Mouse (Mus musculus) spleen, adult 2 months (tissue): ENCODE results near the gene Fam133b. TPM values are rescaled to one million over a fixed set of nuclear protein-coding genes. Genes with fewer than 3 reads are reported as not detected.

Source experiments
- DNase-seq, 2 experiments: peaks; one replicate each; pipeline versions ENCODE4 v3.0.0 to v3.0.0-alpha.2; 2012 to 2021; ENCODE audit warnings: low spot score in 2 of 2, low read depth in 1 of 2
- H3K27ac ChIP-seq: fragments of 200-500 bp; 2 replicates; pipeline ENCODE4 v1.5.1; 2012; ENCODE audit warnings: low read length, inconsistent platforms; ENCODE audit not compliant: insufficient read depth
- H3K27me3 ChIP-seq: fragments of 200-500 bp; 2 replicates; pipeline ENCODE4 v1.6.1; 2012; ENCODE audit warnings: mild to moderate bottlenecking, moderate library complexity, low read length, inconsistent platforms; ENCODE audit not compliant: control insufficient read depth, insufficient read depth
- H3K36me3 ChIP-seq: fragments of 200-500 bp; 2 replicates; pipeline ENCODE4 v1.6.1; 2012; ENCODE audit warnings: mild to moderate bottlenecking, low read length, inconsistent platforms; ENCODE audit not compliant: control insufficient read depth, insufficient read depth
- H3K4me1 ChIP-seq: fragments of 200-500 bp; 2 replicates; pipeline ENCODE4 v1.6.1; 2011; ENCODE audit warnings: inconsistent platforms; ENCODE audit not compliant: control insufficient read depth, insufficient read depth, insufficient read length
- H3K4me3 ChIP-seq: fragments of 200-500 bp; 2 replicates; pipeline ENCODE4 v1.5.1; 2011; ENCODE audit warnings: mild to moderate bottlenecking, inconsistent platforms; ENCODE audit not compliant: insufficient read depth, insufficient read length; ENCODE audit errors: extremely low read depth
- CTCF ChIP-seq: fragments of 200-500 bp; IDR thresholded peaks from 2 replicates; pipeline ENCODE4 v1.5.1; 2011; ENCODE audit warnings: mild to moderate bottlenecking, inconsistent platforms; ENCODE audit not compliant: insufficient read depth, insufficient read length, insufficient replicate concordance; ENCODE audit errors: extremely low read depth
- POLR2A ChIP-seq: fragments of 200-500 bp; IDR thresholded peaks from 2 replicates; pipeline ENCODE4 v1.6.1; 2011; ENCODE audit warnings: low read depth, low read length, inconsistent platforms
- WGBS: fragments of 180-500 bp; shearing (Covaris S2); methylation state at CpG from one replicate; pipeline ENCODE4 v1.1.7; 2018; 5-methylcytosine and 5-hydroxymethylcytosine counted together
- polyA plus RNA-seq: library from polyadenylated mRNA; depleted of rRNA; stranded (reverse); fragments of >200 nt; gene quantifications from 2 replicates; pipeline ENCODE4 v1.2.3, GENCODE M21; 2012

Gene Fam133b
- polyA plus RNA-seq, 1 experiment: 4.7 TPM

GRCm38 (mm10) chr5:3574825-3575224 is 31.2 kb downstream of the Fam133b start:
- TF ChIP-seq CTCF: no peak
- no peak for TF ChIP-seq POLR2A
- H3K4me1 ChIP-seq: no peaks in the 10 kb centered on the region
- no peak overlapping the region for H3K4me3 ChIP-seq
- DNase-seq: no peak
- no peaks in the 10 kb centered on the region for H3K27me3 ChIP-seq
- no peak overlapping the region for H3K27ac ChIP-seq
- H3K36me3 ChIP-seq: peaks cover 54% of the 10 kb centered on the region
- WGBS: 97% methylated on average over 2 of the region's 2 CpGs

- peaks cover 41% of the 10 kb centered on the region for H3K36me3 ChIP-seq
- no peak for TF ChIP-seq POLR2A
- TF ChIP-seq CTCF: no peak
- H3K27me3 ChIP-seq: no peaks in the 10 kb centered on the region
- no peak overlapping the region for H3K27ac ChIP-seq
- 93% methylated on average over 2 of the region's 2 CpGs for WGBS
- H3K4me1 ChIP-seq: no peaks in the 10 kb centered on the region
- DNase-seq: no peak
- no peak overlapping the region for H3K4me3 ChIP-seq
Measured at GRCm38 (mm10) chr5:3577939-3578338, 34.3 kb downstream of the Fam133b start.

- TF ChIP-seq POLR2A (no peak), CTCF (no peak)
- no peak for DNase-seq
- Histone ChIP-seq H3K27ac (no peak overlapping the region), H3K27me3 (no peaks in the 10 kb centered on the region), H3K4me3 (no peak overlapping the region), H3K36me3 (peaks cover 38% of the 10 kb centered on the region), H3K4me1 (no peaks in the 10 kb centered on the region)
- WGBS: 97% methylated on average over 7 of the region's 7 CpGs
Measured at GRCm38 (mm10) chr5:3579066-3579465, 35.4 kb downstream of the Fam133b start.

GRCm38 (mm10) chr5:3595693-3596398 is 52.2 kb downstream of the Fam133b start, which contains the start of gene Pex1:
Gene Pex1, plus strand, starts transcription at chr5:3596066.
- under 1% methylated on average over 50 of the region's 50 CpGs for WGBS
- TF ChIP-seq POLR2A (peak; percentile 18; the same call in 1 of the 2 replicates), CTCF (0 out of 2 replicates have a peak, but pooled peaks have one; percentile 15)
- H3K27me3 ChIP-seq: no peaks in the 10 kb centered on the region
- peaks cover 5% of the 10 kb centered on the region for H3K36me3 ChIP-seq
- peak; percentile 93 to 95 for DNase-seq
- peak within 1 kb of the TSS; percentile 68 for H3K4me3 ChIP-seq
- H3K27ac ChIP-seq: peak within 1 kb of the TSS; percentile 60
- H3K4me1 ChIP-seq: 0 out of 2 replicates have a peak, but pooled peaks cover 2% of the 10 kb centered on the region

GRCm38 (mm10) chr5:3596399-3596766 is 52.8 kb downstream of the Fam133b start, which contains the start of gene Rbm48:
Gene Rbm48, minus strand, starts transcription at chr5:3596585.
- DNase-seq: peak; percentile 67 to 80
- peak within 1 kb of the TSS; percentile 60 for H3K27ac ChIP-seq
- 0 out of 2 replicates have a peak, but pooled peaks cover 2% of the 10 kb centered on the region for H3K4me1 ChIP-seq
- TF ChIP-seq POLR2A: no peak; the same call in none of the 2 replicates
- peak; percentile 68; the same call in 1 of the 2 replicates for TF ChIP-seq CTCF
- H3K4me3 ChIP-seq: peak within 1 kb of the TSS; percentile 68
- H3K27me3 ChIP-seq: no peaks in the 10 kb centered on the region
- under 1% methylated on average over 31 of the region's 31 CpGs for WGBS
- H3K36me3 ChIP-seq: peaks cover 5% of the 10 kb centered on the region

- DNase-seq: no peak
- no peaks in the 10 kb centered on the region for H3K27me3 ChIP-seq
- peaks cover under 1% of the 10 kb centered on the region for H3K36me3 ChIP-seq
- no peak overlapping the region for H3K27ac ChIP-seq
- TF ChIP-seq POLR2A: no peak
- no peak for TF ChIP-seq CTCF
- H3K4me1 ChIP-seq: 0 out of 2 replicates have a peak, but pooled peaks cover 2% of the 10 kb centered on the region
- no peak overlapping the region for H3K4me3 ChIP-seq
Measured at GRCm38 (mm10) chr5:3597171-3597570, 53.5 kb downstream of the Fam133b start.

GRCm38 (mm10) chr5:3598766-3599165 is 55.1 kb downstream of the Fam133b start:
- 94% methylated on average over 5 of the region's 5 CpGs for WGBS
- no peak for DNase-seq

More at GRCm38 (mm10) chr5:3598766-3599165, 55.1 kb downstream of the Fam133b start:
- Histone ChIP-seq H3K36me3 (no peaks in the 10 kb centered on the region), H3K4me1 (0 out of 2 replicates have a peak, but pooled peaks cover 2% of the 10 kb centered on the region), H3K4me3 (no peak overlapping the region), H3K27ac (no peak overlapping the region), H3K27me3 (no peaks in the 10 kb centered on the region)
- no peak for TF ChIP-seq CTCF
- TF ChIP-seq POLR2A: no peak
